Mouse (Mus musculus) cerebellum, adult 2 months (tissue): Measurements from ENCODE around the gene Plekhb1. TPM values are rescaled to one million over a fixed set of nuclear protein-coding genes. Genes with fewer than 3 reads are reported as not detected.

Experiments
- DNase-seq, 2 experiments: peaks; one replicate each; pipeline ENCODE4 v3.0.0; 2021
- H3K27ac ChIP-seq: fragments of 200-500 bp; 2 replicates; pipeline ENCODE4 v1.5.1; 2012; ENCODE audit warnings: low read length, control low read depth, inconsistent platforms; ENCODE audit not compliant: insufficient read depth
- H3K27me3 ChIP-seq: fragments of 200-500 bp; 2 replicates; pipeline ENCODE4 v1.6.1; 2012; ENCODE audit warnings: inconsistent platforms, mild to moderate bottlenecking, low read length, moderate library complexity; ENCODE audit not compliant: control insufficient read depth, insufficient read depth
- H3K4me1 ChIP-seq: fragments of 200-500 bp; 2 replicates; pipeline ENCODE4 v1.6.1; 2011; ENCODE audit warnings: low read length; ENCODE audit not compliant: control insufficient read depth, insufficient read depth
- H3K4me3 ChIP-seq: fragments of 200-500 bp; replicated peaks from 2 replicates; pipeline ENCODE3; 2011; ENCODE audit warnings: mild to moderate bottlenecking, low read depth, low read length, control low read depth; ENCODE audit not compliant: insufficient read depth
- CTCF ChIP-seq: fragments of 200-500 bp; IDR thresholded peaks from 2 replicates; pipeline ENCODE4 v1.5.1; 2011; ENCODE audit warnings: low read depth, mild to moderate bottlenecking, control low read depth, low read length, moderate library complexity, borderline replicate concordance; ENCODE audit not compliant: insufficient read depth
- POLR2A ChIP-seq: fragments of 200-500 bp; IDR thresholded peaks from 2 replicates; pipeline ENCODE4 v1.6.1; 2011; ENCODE audit warnings: low read length, control low read depth, borderline replicate concordance; ENCODE audit not compliant: insufficient read depth
- polyA plus RNA-seq: library from polyadenylated mRNA; depleted of rRNA; stranded (reverse); fragments of >200 nt; gene quantifications from 2 replicates; pipeline ENCODE4 v1.2.3, GENCODE M21; 2012; rRNA removed

The Plekhb1 gene
- polyA plus RNA-seq, 1 experiment, result 1,066 TPM

DNA sequence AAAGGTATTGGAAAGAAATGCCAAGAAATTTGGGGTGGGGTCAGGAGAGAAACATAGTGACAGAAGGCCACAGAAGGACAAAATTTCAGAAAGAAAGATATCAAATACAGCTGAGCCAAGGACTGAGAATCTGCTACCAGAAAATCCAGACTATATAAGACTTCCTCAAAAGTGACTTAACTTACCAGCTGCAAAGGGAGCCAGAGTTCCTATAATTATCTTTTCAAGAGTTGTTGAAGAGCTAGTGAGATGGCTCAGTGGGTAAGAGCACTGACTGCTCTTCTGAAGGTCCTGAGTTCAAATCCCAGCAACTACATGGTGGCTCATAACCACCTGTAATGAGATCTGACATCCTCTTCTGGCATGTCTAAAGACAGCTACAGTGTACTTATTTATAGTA is 68.9 kb downstream of the Plekhb1 start:
- no peak overlapping the region for H3K4me3 ChIP-seq
- H3K27me3 ChIP-seq, result no peaks in the 10 kb centered on the region
- H3K27ac ChIP-seq, result no peak overlapping the region
- H3K4me1 ChIP-seq, result no peaks in the 10 kb centered on the region
- no peak for TF ChIP-seq CTCF
- no peak for TF ChIP-seq POLR2A
- no peak for DNase-seq

Other genes starting within 250 kb of the Plekhb1 start
- gene Ucp3, start 189.4 kb downstream of the Plekhb1 start, polyA plus RNA-seq, result 3.9 and 4.4 TPM in 2 replicates
- gene Ucp2, start 169.1 kb downstream of the Plekhb1 start, polyA plus RNA-seq, result 55.1 and 61.1 TPM in 2 replicates
- gene Dnajb13, start 147.5 kb downstream of the Plekhb1 start, polyA plus RNA-seq, result 1.1 and 1.2 TPM in 2 replicates
- gene Coa4, start 125.3 kb downstream of the Plekhb1 start, polyA plus RNA-seq, result 12.7 and 13.0 TPM in 2 replicates
- 252 and 259 TPM in 2 replicates for gene Rab6a, start 55.0 kb downstream of the Plekhb1 start, polyA plus RNA-seq
- gene Mrpl48, start 54.1 kb downstream of the Plekhb1 start, polyA plus RNA-seq, result 95.5 and 96.5 TPM in 2 replicates
- 127 and 144 TPM in 2 replicates for gene Fam168a, start 44.2 kb upstream of the Plekhb1 start, polyA plus RNA-seq
- 24.8 and 29.2 TPM in 2 replicates for gene Relt, start 201.0 kb upstream of the Plekhb1 start, polyA plus RNA-seq